Mouse (Mus musculus) embryonic stem cell, embryonic (primary cell): ENCODE results near the gene Mttp.

Experiments used
- CTCF ChIA-PET, 4 experiments: fragments of 300-600 bp in 2 of 4; fragments of 350-600 bp in 2 of 4; sonication (Branson Sonifier 250); formaldehyde crosslinking; loops; one replicate each; lab custom pipeline; 2022; ENCODE audit warnings: inconsistent platforms in 2 of 4; lab: Charles Lee
- POLR2A ChIA-PET, 4 experiments: fragments of 300-600 bp in 2 of 4; fragments of 350-600 bp in 2 of 4; sonication (Branson Sonifier 250); formaldehyde crosslinking; loops; one replicate each; lab custom pipeline; 2022; ENCODE audit warnings: antibody characterized with exemption in 4 of 4, inconsistent platforms in 1 of 4; lab: Charles Lee

Mttp gene

DNA sequence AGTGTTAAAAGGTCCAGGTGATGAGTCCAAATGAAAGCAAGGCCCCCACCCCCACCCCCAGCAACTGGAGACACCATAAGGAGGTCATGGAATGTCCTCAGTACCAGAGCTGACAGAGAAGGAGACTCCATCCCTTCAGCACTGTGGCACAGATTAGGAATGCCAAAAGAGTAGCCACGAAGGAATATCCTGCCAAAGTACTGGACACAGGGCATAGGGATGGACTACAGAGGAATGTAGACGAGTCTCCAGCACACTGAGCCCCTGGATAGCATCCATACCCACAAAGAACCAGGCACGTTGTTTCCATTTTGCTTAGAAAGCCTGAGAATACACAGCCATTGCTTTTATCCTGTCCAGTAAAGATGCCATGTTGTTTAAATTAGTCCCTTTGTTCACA lies 93.3 kb downstream of the Mttp start:
- CTCF ChIA-PET = no interaction called here
- POLR2A ChIA-PET = no interaction called here

- CTCF ChIA-PET = no interaction called here
- POLR2A ChIA-PET = no interaction called here
These were observed 94.0 kb downstream of the Mttp start for GRCm38 (mm10) chr3:138050772-138051171.

- ChIA-PET CTCF (no interaction called here), POLR2A (no interaction called here)
These were observed 95.2 kb downstream of the Mttp start for GRCm38 (mm10) chr3:138049555-138049954.

DNA sequence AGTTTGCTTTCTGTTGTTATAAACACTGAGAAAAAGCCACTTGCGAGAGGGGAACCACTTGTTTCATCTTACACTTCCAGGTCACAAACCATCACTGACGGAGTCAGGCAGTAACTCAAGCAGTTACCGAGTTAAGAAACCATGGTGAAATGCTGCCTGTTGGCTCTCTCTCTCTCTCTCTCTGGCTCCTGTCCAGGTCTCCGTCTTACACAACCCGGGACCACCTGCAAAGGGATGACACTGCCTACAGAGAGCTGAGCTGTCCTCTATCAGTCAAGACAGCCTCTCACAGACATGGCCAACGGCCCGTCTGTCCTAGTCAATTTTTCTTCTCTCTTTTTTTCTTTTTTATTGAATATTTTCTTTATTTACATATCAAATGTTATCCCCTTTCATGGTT lies 101.5 kb downstream of the Mttp start:
- POLR2A ChIA-PET = interaction anchor here in 1 of 4 experiments (1.0 kb wide), 1 partner anchor 179 kb away, joined by 3 read pairs; the partner anchor contains the start of gene H2afz
- CTCF ChIA-PET = no interaction called here

GRCm38 (mm10) chr3:138041591-138042301 lies 103.0 kb downstream of the Mttp start:
- ChIA-PET CTCF (interaction anchor here in 3 of 4 experiments (0.6 to 1.6 kb wide), 11 partner anchors 51 to 336 kb away, joined by 3 to 7 read pairs (median 4); partner anchors contain the start of gene Mttp (in 1 of the 3)), POLR2A (interaction anchor here (0.6 to 3.3 kb wide), 24 partner anchors 14 to 1355 kb away, joined by 3 to 23 read pairs (median 3); partner anchors contain the start of genes H2afz (in 3 of the 4), Mttp (in 2 of the 4), Trmt10a (in 2 of the 4) and Dnajb14 (in 1 of the 4))

- ChIA-PET POLR2A (interaction anchor here (0.6 to 3.3 kb wide), 9 partner anchors 58 to 1222 kb away, joined by 3 to 23 read pairs (median 4); partner anchors contain the start of genes Mttp (in 2 of the 4), Dnajb14 (in 1 of the 4), H2afz (in 1 of the 4) and Trmt10a (in 1 of the 4)), CTCF (no interaction called here)
These were observed 103.8 kb downstream of the Mttp start for GRCm38 (mm10) chr3:138040938-138041337.
